Mouse (Mus musculus): ENCODE measurements around the gene Olfr1201. TPM values are rescaled to one million over a fixed set of nuclear protein-coding genes. Genes with fewer than 3 reads are reported as not detected.

The Olfr1201 gene
- total and polyA plus RNA-seq, 3 experiments = not detected

Other genes with a start within 250 kb of the Olfr1201 start
- not detected in 2 replicates for gene Olfr1188, start 236.1 kb upstream of the Olfr1201 start, total RNA-seq (2012; rRNA removed)
- gene Olfr1188, start 236.1 kb upstream of the Olfr1201 start, polyA plus RNA-seq (2012; ENCODE audit: insufficient read depth in 1 of 2, insufficient read length in 2 of 2, low read depth in 1 of 2, low replicate concordance in 2 of 2, missing spikeins in 1 of 2) = not detected
- not detected in 2 replicates for gene Olfr1189, start 206.6 kb upstream of the Olfr1201 start, total RNA-seq (2012; rRNA removed)
- gene Olfr1189, start 206.6 kb upstream of the Olfr1201 start, polyA plus RNA-seq (2012; ENCODE audit: insufficient read depth in 1 of 2, insufficient read length in 2 of 2, low read depth in 1 of 2, low replicate concordance in 2 of 2, missing spikeins in 1 of 2) = not detected
- not detected in 2 replicates for gene Olfr1191-ps1, start 152.5 kb upstream of the Olfr1201 start, total RNA-seq (2012; rRNA removed)
- not detected for gene Olfr1191-ps1, start 152.5 kb upstream of the Olfr1201 start, polyA plus RNA-seq (2012; ENCODE audit: insufficient read depth in 1 of 2, insufficient read length in 2 of 2, low read depth in 1 of 2, low replicate concordance in 2 of 2, missing spikeins in 1 of 2)
- not detected in 2 replicates for gene Olfr1192-ps1, start 144.5 kb upstream of the Olfr1201 start, total RNA-seq (2012; rRNA removed)
- not detected for gene Olfr1192-ps1, start 144.5 kb upstream of the Olfr1201 start, polyA plus RNA-seq (2012; ENCODE audit: insufficient read depth in 1 of 2, insufficient read length in 2 of 2, low read depth in 1 of 2, low replicate concordance in 2 of 2, missing spikeins in 1 of 2)
- gene Olfr1193, start 117.4 kb upstream of the Olfr1201 start, total RNA-seq (2012; rRNA removed) = not detected in 2 replicates
- gene Olfr1193, start 117.4 kb upstream of the Olfr1201 start, polyA plus RNA-seq (2012; ENCODE audit: insufficient read depth in 1 of 2, insufficient read length in 2 of 2, low read depth in 1 of 2, low replicate concordance in 2 of 2, missing spikeins in 1 of 2) = not detected
- not detected in 2 replicates for gene Olfr1195, start 103.8 kb upstream of the Olfr1201 start, total RNA-seq (2012; rRNA removed)
- gene Olfr1195, start 103.8 kb upstream of the Olfr1201 start, polyA plus RNA-seq (2012; ENCODE audit: insufficient read depth in 1 of 2, insufficient read length in 2 of 2, low read depth in 1 of 2, low replicate concordance in 2 of 2, missing spikeins in 1 of 2) = not detected
- gene Olfr1196, start 88.4 kb upstream of the Olfr1201 start, total RNA-seq (2012; rRNA removed) = not detected in 2 replicates
- gene Olfr1196, start 88.4 kb upstream of the Olfr1201 start, polyA plus RNA-seq (2012; ENCODE audit: insufficient read depth in 1 of 2, insufficient read length in 2 of 2, low read depth in 1 of 2, low replicate concordance in 2 of 2, missing spikeins in 1 of 2) = not detected
- gene Olfr1197, start 60.7 kb upstream of the Olfr1201 start, total RNA-seq (2012; rRNA removed) = not detected in 2 replicates
- gene Olfr1197, start 60.7 kb upstream of the Olfr1201 start, polyA plus RNA-seq (2012; ENCODE audit: insufficient read depth in 1 of 2, insufficient read length in 2 of 2, low read depth in 1 of 2, low replicate concordance in 2 of 2, missing spikeins in 1 of 2) = not detected
- not detected in 2 replicates for gene Olfr1198, start 41.7 kb upstream of the Olfr1201 start, total RNA-seq (2012; rRNA removed)
- not detected for gene Olfr1198, start 41.7 kb upstream of the Olfr1201 start, polyA plus RNA-seq (2012; ENCODE audit: insufficient read depth in 1 of 2, insufficient read length in 2 of 2, low read depth in 1 of 2, low replicate concordance in 2 of 2, missing spikeins in 1 of 2)
- gene Olfr1199, start 32.6 kb upstream of the Olfr1201 start, total RNA-seq (2012; rRNA removed) = not detected in 2 replicates
- not detected for gene Olfr1199, start 32.6 kb upstream of the Olfr1201 start, polyA plus RNA-seq (2012; ENCODE audit: insufficient read depth in 1 of 2, insufficient read length in 2 of 2, low read depth in 1 of 2, low replicate concordance in 2 of 2, missing spikeins in 1 of 2)
- not detected in 2 replicates for gene Olfr1200, start 22.5 kb upstream of the Olfr1201 start, total RNA-seq (2012; rRNA removed)
- not detected for gene Olfr1200, start 22.5 kb upstream of the Olfr1201 start, polyA plus RNA-seq (2012; ENCODE audit: insufficient read depth in 1 of 2, insufficient read length in 2 of 2, low read depth in 1 of 2, low replicate concordance in 2 of 2, missing spikeins in 1 of 2)
- not detected in 2 replicates for gene Olfr1202, start 21.5 kb downstream of the Olfr1201 start, total RNA-seq (2012; rRNA removed)
- gene Olfr1202, start 21.5 kb downstream of the Olfr1201 start, polyA plus RNA-seq (2012; ENCODE audit: insufficient read depth in 1 of 2, insufficient read length in 2 of 2, low read depth in 1 of 2, low replicate concordance in 2 of 2, missing spikeins in 1 of 2) = not detected
- not detected in 2 replicates for gene Olfr1205, start 36.7 kb downstream of the Olfr1201 start, total RNA-seq (2012; rRNA removed)
- gene Olfr1205, start 36.7 kb downstream of the Olfr1201 start, polyA plus RNA-seq (2012; ENCODE audit: insufficient read depth in 1 of 2, insufficient read length in 2 of 2, low read depth in 1 of 2, low replicate concordance in 2 of 2, missing spikeins in 1 of 2) = not detected
- not detected in 2 replicates for gene Olfr1204, start 56.3 kb downstream of the Olfr1201 start, total RNA-seq (2012; rRNA removed)
- gene Olfr1204, start 56.3 kb downstream of the Olfr1201 start, polyA plus RNA-seq (2012; ENCODE audit: insufficient read depth in 1 of 2, insufficient read length in 2 of 2, low read depth in 1 of 2, low replicate concordance in 2 of 2, missing spikeins in 1 of 2) = not detected
- gene Olfr1206, start 70.2 kb downstream of the Olfr1201 start, total RNA-seq (2012; rRNA removed) = not detected in 2 replicates
- not detected for gene Olfr1206, start 70.2 kb downstream of the Olfr1201 start, polyA plus RNA-seq (2012; ENCODE audit: insufficient read depth in 1 of 2, insufficient read length in 2 of 2, low read depth in 1 of 2, low replicate concordance in 2 of 2, missing spikeins in 1 of 2)
- gene Olfr1208, start 109.3 kb downstream of the Olfr1201 start, total RNA-seq (2012; rRNA removed) = not detected in 2 replicates
- not detected for gene Olfr1208, start 109.3 kb downstream of the Olfr1201 start, polyA plus RNA-seq (2012; ENCODE audit: insufficient read depth in 1 of 2, insufficient read length in 2 of 2, low read depth in 1 of 2, low replicate concordance in 2 of 2, missing spikeins in 1 of 2)
- not detected in 2 replicates for gene Olfr1209, start 122.1 kb downstream of the Olfr1201 start, total RNA-seq (2012; rRNA removed)
- not detected for gene Olfr1209, start 122.1 kb downstream of the Olfr1201 start, polyA plus RNA-seq (2012; ENCODE audit: insufficient read depth in 1 of 2, insufficient read length in 2 of 2, low read depth in 1 of 2, low replicate concordance in 2 of 2, missing spikeins in 1 of 2)
- not detected in 2 replicates for gene Olfr1211, start 145.1 kb downstream of the Olfr1201 start, total RNA-seq (2012; rRNA removed)
- not detected for gene Olfr1211, start 145.1 kb downstream of the Olfr1201 start, polyA plus RNA-seq (2012; ENCODE audit: insufficient read depth in 1 of 2, insufficient read length in 2 of 2, low read depth in 1 of 2, low replicate concordance in 2 of 2, missing spikeins in 1 of 2)
- gene Olfr1212, start 160.9 kb downstream of the Olfr1201 start, total RNA-seq (2012; rRNA removed) = not detected in 2 replicates
- not detected for gene Olfr1212, start 160.9 kb downstream of the Olfr1201 start, polyA plus RNA-seq (2012; ENCODE audit: insufficient read depth in 1 of 2, insufficient read length in 2 of 2, low read depth in 1 of 2, low replicate concordance in 2 of 2, missing spikeins in 1 of 2)
- not detected in 2 replicates for gene Gm13762, start 187.2 kb downstream of the Olfr1201 start, total RNA-seq (2012; rRNA removed)
- gene Gm13762, start 187.2 kb downstream of the Olfr1201 start, polyA plus RNA-seq (2012; ENCODE audit: insufficient read depth in 1 of 2, insufficient read length in 2 of 2, low read depth in 1 of 2, low replicate concordance in 2 of 2, missing spikeins in 1 of 2) = not detected
- not detected in 2 replicates for gene Olfr1214, start 199.6 kb downstream of the Olfr1201 start, total RNA-seq (2012; rRNA removed)
- not detected for gene Olfr1214, start 199.6 kb downstream of the Olfr1201 start, polyA plus RNA-seq (2012; ENCODE audit: insufficient read depth in 1 of 2, insufficient read length in 2 of 2, low read depth in 1 of 2, low replicate concordance in 2 of 2, missing spikeins in 1 of 2)
- gene Olfr1215, start 213.9 kb downstream of the Olfr1201 start, total RNA-seq (2012; rRNA removed) = not detected in 2 replicates
- not detected for gene Olfr1215, start 213.9 kb downstream of the Olfr1201 start, polyA plus RNA-seq (2012; ENCODE audit: insufficient read depth in 1 of 2, insufficient read length in 2 of 2, low read depth in 1 of 2, low replicate concordance in 2 of 2, missing spikeins in 1 of 2)
- gene Olfr1216, start 225.3 kb downstream of the Olfr1201 start, total RNA-seq (2012; rRNA removed) = not detected in 2 replicates
- gene Olfr1216, start 225.3 kb downstream of the Olfr1201 start, polyA plus RNA-seq (2012; ENCODE audit: insufficient read depth in 1 of 2, insufficient read length in 2 of 2, low read depth in 1 of 2, low replicate concordance in 2 of 2, missing spikeins in 1 of 2) = not detected
- not detected in 2 replicates for gene Olfr1217, start 239.0 kb downstream of the Olfr1201 start, total RNA-seq (2012; rRNA removed)
- gene Olfr1217, start 239.0 kb downstream of the Olfr1201 start, polyA plus RNA-seq (2012; ENCODE audit: insufficient read depth in 1 of 2, insufficient read length in 2 of 2, low read depth in 1 of 2, low replicate concordance in 2 of 2, missing spikeins in 1 of 2) = under 1 TPM in 1 of 2 experiments, not detected in 1; 0.03 TPM

Measured in MEL (cell line).